Mouse (Mus musculus): ENCODE measurements around the gene Ninl. TPM values are rescaled to one million over a fixed set of nuclear protein-coding genes. Genes with fewer than 3 reads are reported as not detected.

The Ninl gene
- total RNA-seq, 4 experiments from 2014 or later: 5.8 to 10.5 (median 7.6) TPM

- no peak for DNase-seq (ENCODE audit: low spot score in 2 of 2)
Measured at GRCm38 (mm10) chr2:150904936-150905450, 134.2 kb downstream of the Ninl start, which contains the start of gene Gins1. Gins1 (plus strand) TSS chr2:150905400.

GRCm38 (mm10) chr2:150904272-150904935 lies 134.8 kb downstream of the Ninl start, which contains the start of gene Abhd12:
Abhd12 (minus strand) TSS chr2:150904741.
- peak; percentile 89 to 96 for DNase-seq (ENCODE audit: low spot score in 2 of 2)

- DNase-seq (ENCODE audit: low spot score in 2 of 2): no peak
Measured at GRCm38 (mm10) chr2:150902347-150902746, 136.8 kb downstream of the Ninl start.

- no peak for DNase-seq (ENCODE audit: low spot score in 2 of 2)
Measured at GRCm38 (mm10) chr2:150900341-150900740, 138.8 kb downstream of the Ninl start.

GRCm38 (mm10) chr2:150895691-150896252 lies 143.4 kb downstream of the Ninl start:
- no peak for DNase-seq (ENCODE audit: low spot score in 2 of 2)

GRCm38 (mm10) chr2:150894617-150895267 lies 144.4 kb downstream of the Ninl start:
- no peak for DNase-seq (ENCODE audit: low spot score in 2 of 2)

GRCm38 (mm10) chr2:150887370-150887769 lies 151.8 kb downstream of the Ninl start:
- DNase-seq (ENCODE audit: low spot score in 2 of 2): no peak

- no peak for DNase-seq (ENCODE audit: low spot score in 2 of 2)
Measured at GRCm38 (mm10) chr2:150886315-150886714, 152.9 kb downstream of the Ninl start.

GRCm38 (mm10) chr2:150885814-150886213 lies 153.4 kb downstream of the Ninl start:
- DNase-seq (ENCODE audit: low spot score in 2 of 2): no peak

- no peak for DNase-seq (ENCODE audit: low spot score in 2 of 2)
Measured at GRCm38 (mm10) chr2:150884779-150885110, 154.4 kb downstream of the Ninl start.

Other genes starting within 250 kb of the Ninl start
- 100 to 1,000 TPM; 309 to 333 (median 321) TPM for gene Abhd12, start 134.6 kb downstream of the Ninl start, total RNA-seq (2022)
- gene Gins1, start 134.0 kb downstream of the Ninl start, total RNA-seq (2022): 1 to 10 TPM; 1.6 to 2.2 (median 1.9) TPM
- gene Nanp, start within 50 bp of the Ninl start, total RNA-seq (2022): 10 to 100 TPM; 23.4 to 27.2 (median 26.3) TPM
- not detected for gene Gm14151, start 53.0 kb upstream of the Ninl start, total RNA-seq (2022)
- not detected for gene Gm14147, start 58.9 kb upstream of the Ninl start, total RNA-seq (2022)